Mouse (Mus musculus): ENCODE measurements around the gene Dgke. TPM values are rescaled to one million over a fixed set of nuclear protein-coding genes. Genes with fewer than 3 reads are reported as not detected.

The Dgke gene
- polyA plus RNA-seq, 1 experiment from 2014 or later, result 6.6 TPM

GRCm38 (mm10) chr11:89025603-89026002 lies 41.0 kb downstream of the Dgke start:
- WGBS, result 85% methylated on average over 3 of the region's 3 CpGs
- Histone ChIP-seq H3K4me1 (ENCODE audit: control insufficient read depth, insufficient read depth, low read length) (no peaks in the 10 kb centered on the region), H3K9ac (ENCODE audit: low read length) (no peak overlapping the region), H3K9me3 (ENCODE audit: control insufficient read depth, low read length) (no peaks in the 10 kb centered on the region), H3K27ac (ENCODE audit: low read depth, low read length) (no peak overlapping the region), H3K4me2 (ENCODE audit: low read depth) (no peak overlapping the region), H3K4me3 (ENCODE audit: low read depth, low read length) (no peak overlapping the region), H3K27me3 (ENCODE audit: control insufficient read depth, insufficient read depth, low read length) (no peaks in the 10 kb centered on the region), H3K36me3 (ENCODE audit: control insufficient read depth, insufficient read depth, low read length) (no peaks in the 10 kb centered on the region)
- DNase-seq (ENCODE audit: low spot score) (no peak), ATAC-seq (ENCODE audit: insufficient read depth, low FRiP score, low TSS enrichment) (no peak)

GRCm38 (mm10) chr11:89024181-89024881 lies 42.3 kb downstream of the Dgke start:
- Histone ChIP-seq H3K4me3 (ENCODE audit: low read depth, low read length) (no peak overlapping the region), H3K27me3 (ENCODE audit: control insufficient read depth, insufficient read depth, low read length) (no peaks in the 10 kb centered on the region), H3K27ac (ENCODE audit: low read depth, low read length) (no peak overlapping the region), H3K9me3 (ENCODE audit: control insufficient read depth, low read length) (no peaks in the 10 kb centered on the region), H3K4me1 (ENCODE audit: control insufficient read depth, insufficient read depth, low read length) (no peaks in the 10 kb centered on the region), H3K4me2 (ENCODE audit: low read depth) (no peak overlapping the region), H3K36me3 (ENCODE audit: control insufficient read depth, insufficient read depth, low read length) (no peaks in the 10 kb centered on the region), H3K9ac (ENCODE audit: low read length) (no peak overlapping the region)
- DNase-seq (ENCODE audit: low spot score), result peak; percentile 26
- WGBS, result 75% methylated on average over 11 of the region's 11 CpGs
- ATAC-seq (ENCODE audit: insufficient read depth, low FRiP score, low TSS enrichment), result no peak

GRCm38 (mm10) chr11:89023477-89023876 lies 43.2 kb downstream of the Dgke start:
- no peaks in the 10 kb centered on the region for H3K9me3 ChIP-seq (ENCODE audit: control insufficient read depth, low read length)
- no peaks in the 10 kb centered on the region for H3K4me1 ChIP-seq (ENCODE audit: control insufficient read depth, insufficient read depth, low read length)
- H3K27me3 ChIP-seq (ENCODE audit: control insufficient read depth, insufficient read depth, low read length), result no peaks in the 10 kb centered on the region
- WGBS, result 79% methylated on average over 10 of the region's 10 CpGs
- no peak overlapping the region for H3K27ac ChIP-seq (ENCODE audit: low read depth, low read length)
- H3K4me3 ChIP-seq (ENCODE audit: low read depth, low read length), result no peak overlapping the region
- ATAC-seq (ENCODE audit: insufficient read depth, low FRiP score, low TSS enrichment) (no peak), DNase-seq (ENCODE audit: low spot score) (no peak)
- no peaks in the 10 kb centered on the region for H3K36me3 ChIP-seq (ENCODE audit: control insufficient read depth, insufficient read depth, low read length)
- H3K9ac ChIP-seq (ENCODE audit: low read length), result no peak overlapping the region
- no peak overlapping the region for H3K4me2 ChIP-seq (ENCODE audit: low read depth)

GRCm38 (mm10) chr11:89022120-89022731 lies 44.4 kb downstream of the Dgke start:
- no peaks in the 10 kb centered on the region for H3K36me3 ChIP-seq (ENCODE audit: control insufficient read depth, insufficient read depth, low read length)
- no peak overlapping the region for H3K9ac ChIP-seq (ENCODE audit: low read length)
- WGBS, result 78% methylated on average over 8 of the region's 8 CpGs
- H3K9me3 ChIP-seq (ENCODE audit: control insufficient read depth, low read length), result no peaks in the 10 kb centered on the region
- H3K27me3 ChIP-seq (ENCODE audit: control insufficient read depth, insufficient read depth, low read length), result no peaks in the 10 kb centered on the region
- ATAC-seq (ENCODE audit: insufficient read depth, low FRiP score, low TSS enrichment) (no peak), DNase-seq (ENCODE audit: low spot score) (no peak)
- no peak overlapping the region for H3K4me2 ChIP-seq (ENCODE audit: low read depth)
- H3K4me3 ChIP-seq (ENCODE audit: low read depth, low read length), result no peak overlapping the region
- H3K27ac ChIP-seq (ENCODE audit: low read depth, low read length), result no peak overlapping the region
- no peaks in the 10 kb centered on the region for H3K4me1 ChIP-seq (ENCODE audit: control insufficient read depth, insufficient read depth, low read length)

- Histone ChIP-seq H3K27me3 (ENCODE audit: control insufficient read depth, insufficient read depth, low read length) (no peaks in the 10 kb centered on the region), H3K9me3 (ENCODE audit: control insufficient read depth, low read length) (no peaks in the 10 kb centered on the region), H3K36me3 (ENCODE audit: control insufficient read depth, insufficient read depth, low read length) (no peaks in the 10 kb centered on the region), H3K4me1 (ENCODE audit: control insufficient read depth, insufficient read depth, low read length) (no peaks in the 10 kb centered on the region), H3K4me3 (ENCODE audit: low read depth, low read length) (no peak overlapping the region), H3K9ac (ENCODE audit: low read length) (no peak overlapping the region), H3K4me2 (ENCODE audit: low read depth) (no peak overlapping the region), H3K27ac (ENCODE audit: low read depth, low read length) (no peak overlapping the region)
- DNase-seq (ENCODE audit: low spot score) (no peak), ATAC-seq (ENCODE audit: insufficient read depth, low FRiP score, low TSS enrichment) (no peak)
- 83% methylated on average over 7 of the region's 7 CpGs for WGBS
These were observed 45.0 kb downstream of the Dgke start for GRCm38 (mm10) chr11:89021687-89022086.

- Histone ChIP-seq H3K9ac (ENCODE audit: low read length) (no peak overlapping the region), H3K4me3 (ENCODE audit: low read depth, low read length) (no peak overlapping the region), H3K4me1 (ENCODE audit: control insufficient read depth, insufficient read depth, low read length) (no peaks in the 10 kb centered on the region), H3K27ac (ENCODE audit: low read depth, low read length) (no peak overlapping the region), H3K27me3 (ENCODE audit: control insufficient read depth, insufficient read depth, low read length) (no peaks in the 10 kb centered on the region), H3K9me3 (ENCODE audit: control insufficient read depth, low read length) (no peaks in the 10 kb centered on the region), H3K36me3 (ENCODE audit: control insufficient read depth, insufficient read depth, low read length) (no peaks in the 10 kb centered on the region), H3K4me2 (ENCODE audit: low read depth) (no peak overlapping the region)
- ATAC-seq (ENCODE audit: insufficient read depth, low FRiP score, low TSS enrichment) (no peak), DNase-seq (ENCODE audit: low spot score) (no peak)
- WGBS, result 73% methylated on average over 9 of the region's 9 CpGs
These were observed 45.9 kb downstream of the Dgke start for GRCm38 (mm10) chr11:89020681-89021305.

DNA sequence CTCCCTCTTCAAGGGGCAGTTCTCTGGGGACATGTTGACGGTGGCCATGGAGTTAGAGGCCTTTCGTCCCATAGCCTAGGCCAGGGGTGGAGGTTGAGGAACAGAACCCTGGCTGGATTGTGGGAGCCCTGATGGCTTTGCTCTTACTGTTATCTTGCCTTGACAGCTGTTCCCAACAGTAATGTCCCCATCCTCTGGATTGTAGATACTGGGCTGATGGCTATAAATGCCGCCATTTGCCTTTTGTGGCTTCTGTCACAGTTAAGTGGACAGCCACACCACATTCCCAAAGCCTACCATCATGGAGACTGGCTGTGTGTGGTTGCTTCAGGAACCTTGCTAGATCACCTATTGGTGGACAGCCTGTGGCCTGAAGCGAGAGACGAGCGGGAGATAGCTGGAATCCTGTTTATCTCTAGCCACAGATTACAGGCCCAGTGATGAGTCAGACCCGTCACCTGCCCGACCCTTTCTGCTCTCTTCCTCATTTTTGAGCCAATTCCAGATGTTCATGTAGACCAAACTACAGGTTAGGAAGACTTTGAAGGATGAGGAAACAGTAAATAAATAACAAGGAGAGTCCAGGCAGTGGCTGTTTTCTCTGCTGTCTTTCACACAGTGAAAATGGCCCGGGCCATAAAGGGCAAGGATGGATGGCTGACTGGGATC lies 49.0 kb downstream of the Dgke start:
- Histone ChIP-seq H3K27ac (ENCODE audit: low read depth, low read length) (no peak overlapping the region), H3K4me1 (ENCODE audit: control insufficient read depth, insufficient read depth, low read length) (no peaks in the 10 kb centered on the region), H3K9me3 (ENCODE audit: control insufficient read depth, low read length) (no peaks in the 10 kb centered on the region), H3K4me2 (ENCODE audit: low read depth) (no peak overlapping the region), H3K27me3 (ENCODE audit: control insufficient read depth, insufficient read depth, low read length) (no peaks in the 10 kb centered on the region), H3K9ac (ENCODE audit: low read length) (no peak overlapping the region), H3K4me3 (ENCODE audit: low read depth, low read length) (no peak overlapping the region), H3K36me3 (ENCODE audit: control insufficient read depth, insufficient read depth, low read length) (no peaks in the 10 kb centered on the region)
- DNase-seq (ENCODE audit: low spot score) (no peak), ATAC-seq (ENCODE audit: insufficient read depth, low FRiP score, low TSS enrichment) (no peak)
- WGBS, result 85% methylated on average over 9 of the region's 9 CpGs

GRCm38 (mm10) chr11:89012241-89012640 lies 54.4 kb downstream of the Dgke start:
- Histone ChIP-seq H3K27me3 (ENCODE audit: control insufficient read depth, insufficient read depth, low read length) (no peaks in the 10 kb centered on the region), H3K9ac (ENCODE audit: low read length) (no peak overlapping the region), H3K4me3 (ENCODE audit: low read depth, low read length) (no peak overlapping the region), H3K27ac (ENCODE audit: low read depth, low read length) (no peak overlapping the region), H3K36me3 (ENCODE audit: control insufficient read depth, insufficient read depth, low read length) (no peaks in the 10 kb centered on the region), H3K9me3 (ENCODE audit: control insufficient read depth, low read length) (no peaks in the 10 kb centered on the region), H3K4me1 (ENCODE audit: control insufficient read depth, insufficient read depth, low read length) (no peaks in the 10 kb centered on the region), H3K4me2 (ENCODE audit: low read depth) (no peak overlapping the region)
- ATAC-seq (ENCODE audit: insufficient read depth, low FRiP score, low TSS enrichment), result no peak
- DNase-seq (ENCODE audit: low spot score), result no peak
- whole genome bisulfite sequencing, result 88% methylated on average over 5 of the region's 5 CpGs

Data from neural tube, embryonic 11.5 days (tissue).